Mouse (Mus musculus) heart, embryonic 15.5 days (tissue): ENCODE measurements at regions not wholly inside any gene's neighbourhood (a gene's known extent, or its start where the extent isn't known, plus 50 kb on each side); places are given as distances from the start of the nearest gene placed in this dataset.

Experiments used
- ATAC-seq: fragments of 200-750 bp; cut with Nextera tagmentation; replicated peaks from 2 replicates; pipeline ENCODE4 v1.8.0; 2017; ENCODE audit warnings: low read depth, moderate TSS enrichment; ENCODE audit not compliant: insufficient number of reproducible peaks, insufficient read depth, low FRiP score
- H3K27ac ChIP-seq: fragments of 300-500 bp; sonication (generic); 2 replicates; pipeline ENCODE4 v1.5.1; 2015; ENCODE audit warnings: mild to moderate bottlenecking, inconsistent platforms
- H3K27me3 ChIP-seq: fragments of 300-500 bp; sonication (generic); 2 replicates; pipeline ENCODE4 v1.6.1; 2015; ENCODE audit warnings: inconsistent platforms
- H3K36me3 ChIP-seq: fragments of 300-500 bp; sonication (generic); 2 replicates; pipeline ENCODE4 v1.6.1; 2015; ENCODE audit warnings: mild to moderate bottlenecking, inconsistent platforms
- H3K4me1 ChIP-seq: fragments of 300-500 bp; sonication (generic); replicated peaks from 2 replicates; pipeline ENCODE4 v1.6.1; 2015; ENCODE audit warnings: inconsistent platforms
- H3K4me2 ChIP-seq: fragments of 300-500 bp; sonication (generic); 2 replicates; pipeline ENCODE4 v1.6.1; 2015; ENCODE audit warnings: inconsistent platforms, mild to moderate bottlenecking, moderate library complexity
- H3K4me3 ChIP-seq: fragments of 300-500 bp; sonication (generic); 2 replicates; pipeline ENCODE4 v1.5.1; 2015; ENCODE audit warnings: mild to moderate bottlenecking, inconsistent platforms
- H3K9ac ChIP-seq: fragments of 300-500 bp; sonication (generic); 2 replicates; pipeline ENCODE4 v1.6.1; 2015; ENCODE audit warnings: mild to moderate bottlenecking, inconsistent platforms
- H3K9me3 ChIP-seq: fragments of 300-500 bp; sonication (generic); replicated peaks from 2 replicates; pipeline ENCODE4 v1.6.1; 2016; ENCODE audit warnings: inconsistent platforms
- WGBS: fragments of 180-500 bp; shearing (Covaris S2); methylation state at CpG from one replicate; pipeline ENCODE4 v1.1.7; 2015; ENCODE audit warnings: mixed read lengths; 5-methylcytosine and 5-hydroxymethylcytosine counted together

DNA sequence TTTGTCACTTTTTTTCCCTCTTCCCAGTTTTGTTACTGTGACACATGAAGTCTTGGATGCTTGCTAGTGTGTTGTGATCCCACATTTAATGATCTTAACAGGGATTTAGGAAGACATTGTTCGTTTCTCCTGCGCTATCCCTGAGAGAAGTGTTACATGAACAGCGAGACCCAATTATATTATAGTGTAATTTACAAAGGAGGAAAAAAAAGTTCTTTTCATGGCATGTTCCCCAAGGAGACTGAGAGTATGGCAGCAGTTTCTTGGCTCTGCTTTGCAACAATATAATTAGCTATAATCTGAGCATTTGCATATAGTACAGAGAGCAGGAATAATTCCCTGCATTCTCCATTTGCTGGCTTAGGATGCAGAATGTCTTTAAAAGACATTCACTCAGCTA lies 168.6 kb downstream of the Insc start:
- 91% methylated on average over 3 of the region's 3 CpGs for WGBS
- H3K9ac ChIP-seq: no peak overlapping the region
- H3K4me2 ChIP-seq: no peak overlapping the region
- no peak overlapping the region for H3K27ac ChIP-seq
- H3K27me3 ChIP-seq: no peaks in the 10 kb centered on the region
- no peaks in the 10 kb centered on the region for H3K4me1 ChIP-seq
- no peak overlapping the region for H3K4me3 ChIP-seq
- no peaks in the 10 kb centered on the region for H3K9me3 ChIP-seq
- H3K36me3 ChIP-seq: no peaks in the 10 kb centered on the region
- no peak for ATAC-seq

DNA sequence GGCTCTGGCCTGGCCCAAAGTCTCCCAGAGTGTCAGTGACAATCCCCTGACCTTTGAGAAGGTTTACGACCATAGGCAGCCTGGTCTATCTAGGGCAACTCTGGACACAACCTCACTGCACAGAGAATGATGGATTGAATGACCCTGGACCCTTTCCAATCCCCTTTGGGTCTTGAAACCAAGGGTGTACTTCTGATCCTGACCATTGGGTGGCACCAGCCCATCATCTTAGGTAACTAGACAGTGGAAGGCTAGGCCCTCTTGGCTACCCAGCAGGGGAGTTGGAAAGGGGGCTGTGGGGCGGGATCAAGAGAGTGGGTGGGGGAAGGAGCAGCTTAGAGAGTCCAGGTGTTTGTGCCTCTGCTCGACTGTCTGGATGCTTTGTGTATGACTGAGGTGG lies 178.7 kb downstream of the Insc start:
- H3K4me3 ChIP-seq: no peak overlapping the region
- H3K4me1 ChIP-seq: no peaks in the 10 kb centered on the region
- no peaks in the 10 kb centered on the region for H3K36me3 ChIP-seq
- H3K9me3 ChIP-seq: no peaks in the 10 kb centered on the region
- H3K27me3 ChIP-seq: no peaks in the 10 kb centered on the region
- no peak overlapping the region for H3K9ac ChIP-seq
- no peak; the same call in 1 of the 2 replicates for ATAC-seq
- no peak overlapping the region for H3K27ac ChIP-seq
- WGBS: 12% methylated on average over 3 of the region's 3 CpGs
- no peak overlapping the region for H3K4me2 ChIP-seq

DNA sequence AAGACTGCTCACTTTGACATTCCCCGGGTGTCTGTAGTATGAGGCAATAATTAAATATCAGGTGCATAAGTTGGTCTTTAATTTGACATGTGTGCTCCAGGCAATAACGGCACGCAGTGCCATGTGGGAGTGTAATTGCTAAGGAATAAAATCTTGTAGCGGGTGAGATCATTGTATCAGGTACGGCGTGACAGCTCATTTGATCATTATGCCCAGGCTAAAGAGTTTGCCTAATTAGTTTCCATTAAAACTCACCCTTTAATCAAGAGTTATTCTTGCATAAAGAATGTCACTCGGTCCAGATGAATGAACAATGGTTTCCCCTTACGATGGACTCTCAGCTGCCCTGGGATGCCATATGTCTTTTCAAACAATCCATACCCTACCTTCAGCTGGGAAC lies 190.4 kb downstream of the Insc start:
- Histone ChIP-seq H3K9ac (no peak overlapping the region), H3K4me2 (no peak overlapping the region), H3K27me3 (no peaks in the 10 kb centered on the region), H3K9me3 (no peaks in the 10 kb centered on the region), H3K27ac (no peak overlapping the region), H3K36me3 (no peaks in the 10 kb centered on the region), H3K4me3 (no peak overlapping the region), H3K4me1 (no peaks in the 10 kb centered on the region)
- WGBS: 91% methylated on average over 8 of the region's 8 CpGs
- ATAC-seq: no peak

DNA sequence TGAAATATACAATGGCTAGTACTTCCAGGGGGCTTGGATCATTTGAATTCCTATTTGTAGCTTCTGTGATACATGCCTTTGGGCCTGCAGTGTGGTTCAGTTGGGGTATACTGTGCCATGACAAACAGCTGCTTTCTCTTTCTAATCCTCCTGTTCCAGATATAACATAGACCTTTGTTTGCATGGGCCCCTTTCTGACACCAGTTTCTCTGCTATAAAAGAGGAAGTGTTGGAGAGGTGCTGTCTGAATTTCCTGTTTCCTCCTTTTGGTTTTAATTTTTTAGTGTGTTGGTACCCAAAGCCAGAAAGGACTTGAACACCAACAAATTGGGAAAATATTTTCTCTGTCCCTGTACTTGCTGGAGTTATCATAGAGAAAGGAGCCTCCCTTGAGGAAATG lies 207.3 kb downstream of the Insc start:
- H3K4me3 ChIP-seq: no peak overlapping the region
- no peak for ATAC-seq
- H3K27ac ChIP-seq: no peak overlapping the region
- no peak overlapping the region for H3K9ac ChIP-seq
- no peaks in the 10 kb centered on the region for H3K36me3 ChIP-seq
- H3K4me1 ChIP-seq: no peaks in the 10 kb centered on the region
- H3K4me2 ChIP-seq: no peak overlapping the region
- no peaks in the 10 kb centered on the region for H3K27me3 ChIP-seq
- H3K9me3 ChIP-seq: no peaks in the 10 kb centered on the region

DNA sequence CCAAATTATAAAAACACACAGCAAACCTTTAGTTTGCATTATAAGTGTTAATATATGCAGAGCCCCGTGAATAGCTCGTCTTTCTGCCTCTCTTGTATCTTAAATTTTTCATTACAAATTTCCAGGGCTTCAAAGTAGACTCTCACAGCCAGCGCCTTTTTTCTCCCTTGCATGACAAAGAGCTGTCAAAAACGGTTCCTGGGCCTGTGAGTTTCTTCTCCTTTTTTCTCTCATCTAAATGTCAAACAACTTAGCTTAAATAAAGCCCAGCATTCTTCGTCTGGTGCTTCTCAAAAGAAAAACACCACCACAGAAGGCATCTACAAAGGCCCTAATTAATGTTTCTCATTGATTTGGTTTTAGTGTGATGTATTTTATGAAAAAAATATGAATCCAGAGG lies 219.7 kb downstream of the Insc start:
- no peak overlapping the region for H3K4me3 ChIP-seq
- no peak overlapping the region for H3K9ac ChIP-seq
- no peaks in the 10 kb centered on the region for H3K4me1 ChIP-seq
- no peaks in the 10 kb centered on the region for H3K9me3 ChIP-seq
- 53% methylated on average over 5 of the region's 5 CpGs for WGBS
- no peaks in the 10 kb centered on the region for H3K27me3 ChIP-seq
- H3K4me2 ChIP-seq: no peak overlapping the region
- no peak for ATAC-seq
- no peak overlapping the region for H3K27ac ChIP-seq
- H3K36me3 ChIP-seq: no peaks in the 10 kb centered on the region

DNA sequence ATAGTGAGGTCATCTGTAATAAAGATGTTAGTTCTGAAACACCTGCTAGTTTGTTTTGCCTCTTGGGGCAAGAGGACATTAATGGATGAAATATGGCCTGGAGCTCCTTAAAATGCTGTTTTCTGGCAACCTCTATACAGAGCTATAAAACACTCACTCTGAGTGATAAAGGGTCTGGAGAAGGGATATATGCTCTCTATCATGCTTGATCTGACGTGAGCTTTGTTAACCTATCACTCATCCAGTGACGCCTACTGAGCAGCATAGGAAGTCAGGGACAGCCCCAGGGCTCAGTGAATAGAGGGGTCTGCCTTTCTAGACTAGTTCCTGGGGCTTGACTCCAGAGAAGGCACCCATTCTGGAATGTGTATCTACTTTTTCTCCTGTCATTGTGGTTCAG lies 222.4 kb downstream of the Insc start:
- H3K4me2 ChIP-seq: no peak overlapping the region
- ATAC-seq: no peak
- H3K9ac ChIP-seq: no peak overlapping the region
- no peaks in the 10 kb centered on the region for H3K36me3 ChIP-seq
- H3K27me3 ChIP-seq: no peaks in the 10 kb centered on the region
- 46% methylated on average over 2 of the region's 2 CpGs for WGBS
- H3K27ac ChIP-seq: no peak overlapping the region
- no peaks in the 10 kb centered on the region for H3K9me3 ChIP-seq
- no peak overlapping the region for H3K4me3 ChIP-seq
- no peaks in the 10 kb centered on the region for H3K4me1 ChIP-seq

DNA sequence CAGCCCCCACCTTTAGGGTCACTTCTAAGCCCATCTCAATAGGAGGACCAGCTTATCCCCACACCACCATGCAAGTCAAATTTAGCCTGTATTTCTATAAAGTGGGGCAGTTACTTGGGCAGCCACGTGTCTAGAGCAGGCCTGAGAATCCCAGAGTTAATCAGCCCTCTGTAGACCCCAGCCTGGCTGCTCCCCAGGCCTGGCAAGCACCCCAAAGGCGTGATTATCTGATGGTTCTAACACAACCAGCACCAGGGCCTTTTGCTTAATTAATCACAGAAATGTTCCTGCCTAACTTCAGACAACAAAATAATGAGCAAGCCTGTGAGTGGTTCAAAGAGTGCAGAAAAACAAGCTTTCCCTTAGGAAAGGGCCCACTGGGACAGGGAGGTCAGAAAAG lies 243.0 kb downstream of the Insc start:
- Histone ChIP-seq H3K27me3 (no peaks in the 10 kb centered on the region), H3K36me3 (no peaks in the 10 kb centered on the region), H3K27ac (no peak overlapping the region), H3K4me3 (no peak overlapping the region), H3K9ac (no peak overlapping the region), H3K4me2 (no peak overlapping the region), H3K4me1 (peaks cover 6% of the 10 kb centered on the region), H3K9me3 (no peaks in the 10 kb centered on the region)
- no peak for ATAC-seq
- WGBS: 41% methylated on average over 2 of the region's 2 CpGs

DNA sequence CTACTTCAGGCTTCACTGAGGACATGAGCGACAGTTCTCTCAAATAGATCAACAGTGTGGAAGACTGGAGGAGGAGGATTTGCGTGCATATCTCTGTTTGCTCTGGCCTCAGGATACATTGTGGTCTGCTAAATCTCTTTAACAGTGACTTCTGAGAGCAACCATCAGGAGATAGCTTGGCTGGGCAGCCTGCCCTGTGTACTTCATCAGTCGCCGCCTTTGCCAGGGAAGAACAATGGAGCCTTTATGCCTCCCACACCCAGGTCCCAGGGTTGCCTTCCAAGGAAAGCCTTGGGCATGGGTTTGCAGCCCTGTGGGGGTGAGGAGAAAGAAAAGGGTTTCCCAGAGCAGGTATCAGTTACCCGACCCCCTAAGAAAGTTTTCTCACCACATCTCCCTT lies 247.8 kb downstream of the Insc start:
- Histone ChIP-seq H3K27ac (peak overlapping the region; percentile 55), H3K27me3 (no peaks in the 10 kb centered on the region)

DNA sequence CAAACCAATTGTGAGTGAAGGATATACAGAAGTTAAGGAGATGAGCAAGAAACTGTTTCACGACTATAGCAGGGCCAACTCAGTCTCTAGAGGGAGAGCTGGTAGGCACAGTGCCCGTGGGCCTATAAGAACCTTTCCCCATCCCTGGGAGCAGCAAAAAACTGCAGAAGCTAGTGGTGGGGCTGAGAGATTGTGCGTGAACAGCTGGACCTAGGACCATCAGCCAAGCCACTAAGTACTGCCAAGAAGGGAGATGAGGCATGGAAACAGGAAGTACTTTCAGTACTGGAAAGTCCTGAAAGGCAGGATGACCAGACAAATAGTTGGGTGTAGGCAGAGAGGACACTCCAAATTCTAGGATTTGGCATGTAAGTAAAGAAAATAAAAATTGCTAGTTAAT lies 248.9 kb downstream of the Insc start:
- Histone ChIP-seq H3K9me3 (no peaks in the 10 kb centered on the region), H3K4me3 (no peak overlapping the region), H3K4me1 (peaks cover 7% of the 10 kb centered on the region), H3K27me3 (no peaks in the 10 kb centered on the region), H3K27ac (no peak overlapping the region), H3K9ac (no peak overlapping the region), H3K36me3 (no peaks in the 10 kb centered on the region), H3K4me2 (no peak overlapping the region)
- WGBS: 66% methylated on average over 3 of the region's 3 CpGs
- ATAC-seq: no peak

More for the DNA sequence above, 247.8 kb downstream of the Insc start:
- Histone ChIP-seq H3K4me3 (no peak overlapping the region), H3K9me3 (no peaks in the 10 kb centered on the region), H3K9ac (no peak overlapping the region), H3K36me3 (no peaks in the 10 kb centered on the region), H3K4me2 (no peak overlapping the region), H3K4me1 (peaks cover 7% of the 10 kb centered on the region)
- WGBS: 31% methylated on average over 5 of the region's 5 CpGs
- peak; percentile 62 for ATAC-seq

DNA sequence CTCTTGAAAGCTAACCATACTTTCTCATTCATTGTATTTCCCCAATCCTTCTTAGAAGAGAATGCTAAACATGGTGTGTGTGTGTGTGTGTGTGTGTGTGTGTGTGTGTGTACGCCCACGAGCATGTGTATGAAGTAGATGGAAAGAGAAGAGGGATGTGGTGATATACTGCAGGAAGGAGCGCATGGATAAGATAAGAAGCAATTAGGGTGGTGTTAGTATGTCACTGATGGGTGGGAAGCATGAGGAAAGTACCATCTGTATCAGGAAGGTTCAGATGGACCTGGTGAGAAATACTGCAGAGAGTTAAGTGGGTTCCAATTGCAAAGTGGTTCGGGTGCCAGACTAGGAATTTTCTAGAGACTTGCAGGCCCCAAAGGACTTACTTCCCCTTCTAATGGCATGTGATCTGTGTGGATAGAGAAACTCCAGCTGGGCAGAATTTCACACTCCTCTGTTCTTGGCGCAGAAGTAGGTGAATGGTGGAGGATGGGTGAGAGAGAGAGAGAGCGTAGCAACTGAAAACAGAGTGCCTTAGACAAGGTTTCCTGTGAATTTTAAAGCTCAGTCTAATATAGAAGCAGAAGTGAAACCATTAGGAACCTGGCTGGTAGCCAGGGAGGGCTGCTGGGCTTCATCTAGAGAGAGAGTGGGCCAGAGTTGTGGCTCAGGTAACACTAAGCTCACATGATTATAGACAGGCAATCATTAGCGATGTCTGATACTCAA lies 257.5 kb downstream of the Insc start:
- no peak overlapping the region for H3K4me3 ChIP-seq
- no peaks in the 10 kb centered on the region for H3K27me3 ChIP-seq
- no peak overlapping the region for H3K4me2 ChIP-seq
- 34% methylated on average over 7 of the region's 7 CpGs for WGBS
- ATAC-seq: no peak
- no peak overlapping the region for H3K27ac ChIP-seq
- peaks cover 7% of the 10 kb centered on the region for H3K4me1 ChIP-seq
- H3K36me3 ChIP-seq: no peaks in the 10 kb centered on the region
- H3K9ac ChIP-seq: no peak overlapping the region
- no peaks in the 10 kb centered on the region for H3K9me3 ChIP-seq

DNA sequence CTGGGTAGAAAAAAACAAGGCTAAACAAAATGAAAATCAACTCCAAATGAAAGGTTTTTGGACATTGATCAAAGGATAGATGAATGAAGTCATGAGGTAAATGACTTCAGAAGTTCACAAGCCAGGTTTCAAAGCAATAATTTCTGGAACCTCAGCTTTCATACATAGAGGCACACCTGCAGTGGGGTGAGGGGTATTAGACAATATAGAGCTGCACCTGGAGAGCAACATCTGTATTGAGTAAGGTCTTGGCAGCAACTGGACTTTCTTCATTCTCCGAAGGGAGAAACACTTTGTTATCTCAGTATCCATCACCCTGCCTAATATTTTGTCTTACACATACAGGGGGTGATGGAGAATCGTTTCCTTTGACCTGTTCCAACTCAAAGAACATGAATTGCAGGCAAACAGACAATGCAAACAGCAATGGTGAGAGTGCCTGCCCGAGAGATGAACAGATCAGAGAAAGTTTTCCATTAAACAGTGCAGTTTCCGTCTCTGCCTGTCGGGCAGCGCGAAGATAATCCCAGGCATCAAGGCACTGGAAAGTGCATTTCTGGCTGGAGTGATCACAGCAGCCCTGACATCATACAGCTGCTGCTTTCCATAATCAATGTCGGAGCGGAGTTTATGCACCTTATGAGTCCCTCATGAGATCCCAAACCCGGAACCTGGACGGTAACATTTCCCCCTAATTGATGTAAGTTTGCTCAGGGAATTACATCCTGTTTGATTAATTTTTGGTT lies 270.9 kb downstream of the Insc start:
- no peak overlapping the region for H3K4me2 ChIP-seq
- no peak for ATAC-seq

More for the DNA sequence above, 270.9 kb downstream of the Insc start:
- 60% methylated on average over 11 of the region's 11 CpGs for WGBS
- no peak overlapping the region for H3K9ac ChIP-seq
- H3K4me3 ChIP-seq: no peak overlapping the region
- no peaks in the 10 kb centered on the region for H3K27me3 ChIP-seq
- no peaks in the 10 kb centered on the region for H3K36me3 ChIP-seq
- H3K27ac ChIP-seq: no peak overlapping the region
- H3K9me3 ChIP-seq: no peaks in the 10 kb centered on the region
- no peaks in the 10 kb centered on the region for H3K4me1 ChIP-seq
